Mouse (Mus musculus) MEL (cell line): ENCODE data around the gene Cdc123.

Experiments
- CHD2 ChIP-seq: IDR thresholded peaks from 2 replicates; pipeline ENCODE4 v1.6.1; 2011; ENCODE audit warnings: low read length, improper control_type of control experiment
- E2F4 ChIP-seq: IDR thresholded peaks from 2 replicates; pipeline ENCODE4 v1.6.1; 2011; ENCODE audit warnings: low read depth, low read length, improper control_type of control experiment, borderline replicate concordance
- POLR2A ChIP-seq, 2 experiments: IDR thresholded peaks; 2 replicates each; pipeline ENCODE4 v1.6.1; 2011 to 2012; ENCODE audit warnings: low read length in 2 of 2, mild to moderate bottlenecking in 2 of 2, control low read depth in 1 of 2, improper control_type of control experiment in 1 of 2, low read depth in 1 of 2, moderate library complexity in 1 of 2; ENCODE audit not compliant: control insufficient read depth in 1 of 2, insufficient read depth in 1 of 2, poor library complexity in 1 of 2
- TAL1 ChIP-seq: IDR thresholded peaks from 2 replicates; pipeline ENCODE4 v1.6.1; 2012; ENCODE audit warnings: mild to moderate bottlenecking, inconsistent platforms, low read length, moderate library complexity, mixed read lengths
- ZMIZ1 ChIP-seq: IDR thresholded peaks from 2 replicates; pipeline ENCODE4 v1.6.1; 2012; ENCODE audit warnings: low read depth, mild to moderate bottlenecking, inconsistent platforms, low read length, improper control_type of control experiment, moderate library complexity

GRCm38 (mm10) chr2:5825265-5825913 lies 19.6 kb downstream of the Cdc123 start:
- TF ChIP-seq E2F4 (no peak), TAL1 (no peak), POLR2A (IDR thresholded peaks at IDR 0.05; ENCODE audit: control insufficient read depth in 1 of 2, insufficient read depth in 1 of 2, low read depth in 1 of 2, low read length in 2 of 2, poor library complexity in 1 of 2) (no peak), CHD2 (no peak), ZMIZ1 (no peak)
